Mouse (Mus musculus) hindbrain, embryonic 13.5 days (tissue): ENCODE results near the gene Pum2. TPM values are rescaled to one million over a fixed set of nuclear protein-coding genes. Genes with fewer than 3 reads are reported as not detected.

Source experiments
- ATAC-seq: fragments of 200-750 bp; cut with Nextera tagmentation; 2 replicates; pipeline ENCODE4 v1.8.0; 2017; ENCODE audit warnings: moderate TSS enrichment; ENCODE audit not compliant: low FRiP score
- H3K27ac ChIP-seq: fragments of 300-500 bp; sonication (generic); 2 replicates; pipeline ENCODE4 v1.5.1; 2015; ENCODE audit warnings: inconsistent platforms, mild to moderate bottlenecking, moderate library complexity
- H3K27me3 ChIP-seq: fragments of 300-500 bp; sonication (generic); 2 replicates; pipeline ENCODE4 v1.6.1; 2015; ENCODE audit warnings: mild to moderate bottlenecking, inconsistent platforms
- H3K36me3 ChIP-seq: fragments of 300-500 bp; sonication (generic); 2 replicates; pipeline ENCODE4 v1.6.1; 2015; ENCODE audit warnings: mild to moderate bottlenecking, inconsistent platforms
- H3K4me1 ChIP-seq: fragments of 300-500 bp; sonication (generic); replicated peaks from 2 replicates; pipeline ENCODE4 v1.6.1; 2015; ENCODE audit warnings: inconsistent platforms
- H3K4me2 ChIP-seq: fragments of 300-500 bp; sonication (generic); 2 replicates; pipeline ENCODE4 v1.6.1; 2015; ENCODE audit warnings: inconsistent platforms, mild to moderate bottlenecking, moderate library complexity
- H3K4me3 ChIP-seq: fragments of 300-500 bp; sonication (generic); 2 replicates; pipeline ENCODE4 v1.5.1; 2015; ENCODE audit warnings: mild to moderate bottlenecking, inconsistent platforms
- H3K9ac ChIP-seq: fragments of 300-500 bp; sonication (generic); 2 replicates; pipeline ENCODE4 v1.6.1; 2015; ENCODE audit warnings: mild to moderate bottlenecking, inconsistent platforms
- H3K9me3 ChIP-seq: fragments of 300-500 bp; sonication (generic); 2 replicates; pipeline ENCODE4 v1.6.1; 2016; ENCODE audit warnings: inconsistent platforms
- WGBS: fragments of 180-500 bp; shearing (Covaris S2); methylation state at CpG from one replicate; pipeline ENCODE4 v1.1.7; 2015; 5-methylcytosine and 5-hydroxymethylcytosine counted together
- polyA plus RNA-seq: library from polyadenylated mRNA; unstranded; fragments of >200 nt; fragmentation: Nextera tagmentation; extraction: Ambion mirVana; gene quantifications from 2 replicates; pipeline ENCODE4 v1.2.1, GENCODE M21; 2015

The Pum2 gene
- polyA plus RNA-seq, 1 experiment from 2014 or later: 52.5 TPM

DNA sequence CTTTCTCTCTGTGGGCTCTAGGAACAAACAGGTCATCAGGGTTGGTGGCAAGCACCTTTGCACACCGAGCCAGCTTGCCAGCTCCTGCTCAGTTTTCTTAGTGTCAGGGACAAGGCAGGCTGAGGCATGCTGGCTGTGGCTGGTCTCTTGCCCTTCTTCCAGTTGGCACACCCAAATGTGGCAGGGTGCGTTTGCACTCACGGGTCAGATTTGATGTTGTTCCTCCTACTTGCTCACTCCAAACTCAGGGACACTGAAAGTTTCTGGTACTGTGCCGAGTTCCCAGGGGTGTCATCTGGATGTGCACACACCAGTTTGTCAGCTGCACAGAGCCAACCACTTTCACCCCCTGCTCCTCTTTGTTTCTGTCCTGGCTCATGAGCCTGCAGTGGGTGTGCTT is 17.3 kb upstream of the Pum2 start:
- Histone ChIP-seq H3K4me1 (no peaks in the 10 kb centered on the region), H3K4me3 (no peak overlapping the region), H3K9ac (no peak overlapping the region), H3K36me3 (no peaks in the 10 kb centered on the region), H3K27me3 (no peaks in the 10 kb centered on the region), H3K4me2 (no peak overlapping the region), H3K9me3 (no peaks in the 10 kb centered on the region), H3K27ac (no peak overlapping the region)
- ATAC-seq: no peak
- 89% methylated on average over 4 of the region's 4 CpGs for WGBS

DNA sequence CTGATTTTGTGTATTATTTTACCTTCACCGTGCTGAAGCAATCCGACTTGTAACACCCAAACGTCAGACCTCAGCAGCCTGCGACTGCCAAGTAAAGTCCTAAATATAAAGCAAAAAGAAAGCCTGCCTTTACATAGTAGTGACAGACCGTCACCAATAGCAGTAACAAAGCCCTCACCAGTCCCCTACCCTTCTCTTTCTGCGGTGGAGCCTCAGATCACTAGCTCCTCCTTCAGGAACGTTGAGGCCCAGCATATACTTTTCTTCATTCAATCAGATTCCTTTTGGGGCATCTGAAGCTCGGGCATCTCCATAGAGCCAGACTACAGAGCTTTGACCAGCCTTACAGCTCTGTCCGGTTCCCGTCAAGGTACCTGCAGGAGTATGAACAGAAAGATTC is 16.8 kb upstream of the Pum2 start:
- Histone ChIP-seq H3K27ac (no peak overlapping the region), H3K9ac (no peak overlapping the region), H3K27me3 (no peaks in the 10 kb centered on the region), H3K9me3 (no peaks in the 10 kb centered on the region), H3K36me3 (no peaks in the 10 kb centered on the region), H3K4me2 (no peak overlapping the region), H3K4me3 (no peak overlapping the region), H3K4me1 (no peaks in the 10 kb centered on the region)
- ATAC-seq: no peak
- WGBS: 68% methylated on average over 10 of the region's 10 CpGs

DNA sequence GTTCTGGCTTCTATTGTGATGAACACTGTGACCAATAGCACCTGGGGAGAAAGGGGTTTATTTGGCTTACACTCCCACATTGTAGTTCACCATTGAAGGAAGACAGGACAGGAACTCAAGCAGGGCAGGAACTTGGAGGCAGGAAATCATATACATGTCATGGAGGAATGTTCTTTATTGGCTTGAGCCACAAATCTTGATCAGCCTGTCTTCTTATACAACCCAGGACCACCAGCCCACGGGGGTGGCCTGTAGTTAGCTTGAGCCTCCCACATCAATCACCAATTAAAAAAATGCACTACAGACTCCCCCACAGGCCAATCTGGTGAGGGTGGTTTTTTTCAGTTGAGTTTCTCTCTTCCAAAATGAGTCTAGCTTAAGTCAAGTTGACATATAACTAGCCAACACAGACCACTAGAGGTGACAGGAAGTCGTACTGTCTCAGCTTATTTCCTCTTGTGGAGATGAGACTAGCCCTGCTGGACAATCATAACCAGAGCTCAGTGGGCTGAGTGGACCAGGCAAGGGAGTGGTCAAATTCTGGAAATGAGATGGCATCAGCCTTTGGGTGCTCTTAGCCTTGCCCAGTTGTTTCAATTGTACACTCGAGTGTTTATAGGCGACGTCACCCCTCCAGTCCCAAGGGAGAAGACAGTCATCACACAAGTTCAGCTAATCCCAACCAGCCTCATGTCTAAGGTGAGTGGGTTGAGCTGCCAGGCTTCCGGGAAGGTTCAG is 16.1 kb upstream of the Pum2 start:
- no peaks in the 10 kb centered on the region for H3K27me3 ChIP-seq
- WGBS: 93% methylated on average over 6 of the region's 6 CpGs
- H3K9ac ChIP-seq: no peak overlapping the region
- H3K9me3 ChIP-seq: no peaks in the 10 kb centered on the region
- H3K4me2 ChIP-seq: no peak overlapping the region
- no peaks in the 10 kb centered on the region for H3K36me3 ChIP-seq
- no peaks in the 10 kb centered on the region for H3K4me1 ChIP-seq
- H3K4me3 ChIP-seq: no peak overlapping the region
- H3K27ac ChIP-seq: no peak overlapping the region
- ATAC-seq: no peak

DNA sequence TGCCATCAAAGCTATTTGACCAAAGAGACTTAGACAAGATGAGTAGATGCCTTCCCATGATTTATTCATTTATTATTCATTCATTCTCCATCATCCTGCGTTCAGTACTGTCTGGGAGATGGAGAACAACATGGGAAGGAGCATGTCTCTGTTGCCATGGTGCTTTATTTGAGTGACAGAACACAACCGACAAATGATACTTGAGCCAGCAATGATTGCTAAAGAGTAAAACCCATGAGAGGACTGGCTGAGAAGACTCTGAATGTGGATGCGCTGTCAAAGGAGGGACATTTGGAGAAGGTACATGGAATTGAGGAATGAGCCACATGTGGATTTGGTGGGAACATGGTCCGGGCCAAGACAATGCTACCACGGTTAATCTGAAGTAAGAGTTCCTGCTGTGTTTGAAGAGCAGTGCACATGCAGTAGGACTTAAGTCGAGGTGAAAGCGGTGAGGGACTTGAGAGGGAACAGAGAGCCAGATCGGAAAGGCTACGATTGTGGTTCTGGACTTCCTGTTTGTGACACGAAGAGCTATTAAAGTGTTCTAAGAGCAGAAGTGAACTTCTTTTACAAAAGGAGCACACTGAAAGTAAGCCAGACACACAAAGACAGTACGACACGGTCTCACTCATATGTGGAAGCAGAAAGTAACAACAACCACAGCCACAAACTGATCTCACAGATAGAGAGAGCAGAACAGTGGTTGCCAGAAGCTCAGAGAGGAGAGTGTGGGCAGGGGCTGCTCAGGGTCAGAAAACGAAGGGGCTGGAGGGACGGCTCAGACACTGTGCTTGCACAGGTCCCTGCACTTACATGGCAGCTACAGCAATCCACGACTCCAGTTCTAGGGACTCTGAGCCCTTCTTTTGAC is 14.3 kb upstream of the Pum2 start:
- 88% methylated on average over 15 of the region's 15 CpGs for WGBS

DNA sequence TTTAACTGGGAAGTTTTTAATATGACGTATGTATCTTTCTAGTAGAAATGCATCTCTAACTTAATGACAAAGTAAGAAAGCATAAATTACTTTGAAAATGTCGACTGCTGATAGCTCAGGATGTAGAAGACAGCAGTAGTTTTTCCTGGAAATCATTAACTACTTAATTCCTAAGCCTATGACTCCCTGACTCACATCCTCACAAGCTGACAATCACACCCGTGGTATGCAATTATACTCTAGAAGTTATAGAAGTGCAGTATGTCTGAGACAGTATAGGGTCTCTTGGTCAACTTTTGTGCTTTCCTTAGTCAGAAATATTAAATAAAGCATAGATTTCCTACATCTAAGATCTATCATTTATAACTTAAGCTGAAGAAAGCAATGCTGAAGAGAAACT is 12.2 kb upstream of the Pum2 start:
- Histone ChIP-seq H3K27ac (no peak overlapping the region), H3K9ac (no peak overlapping the region)

More for the DNA sequence above, 14.3 kb upstream of the Pum2 start:
- no peaks in the 10 kb centered on the region for H3K9me3 ChIP-seq
- ATAC-seq: no peak
- H3K4me2 ChIP-seq: no peak overlapping the region
- no peak overlapping the region for H3K4me3 ChIP-seq
- no peaks in the 10 kb centered on the region for H3K4me1 ChIP-seq
- no peak overlapping the region for H3K9ac ChIP-seq
- no peaks in the 10 kb centered on the region for H3K27me3 ChIP-seq
- H3K27ac ChIP-seq: no peak overlapping the region
- H3K36me3 ChIP-seq: no peaks in the 10 kb centered on the region

DNA sequence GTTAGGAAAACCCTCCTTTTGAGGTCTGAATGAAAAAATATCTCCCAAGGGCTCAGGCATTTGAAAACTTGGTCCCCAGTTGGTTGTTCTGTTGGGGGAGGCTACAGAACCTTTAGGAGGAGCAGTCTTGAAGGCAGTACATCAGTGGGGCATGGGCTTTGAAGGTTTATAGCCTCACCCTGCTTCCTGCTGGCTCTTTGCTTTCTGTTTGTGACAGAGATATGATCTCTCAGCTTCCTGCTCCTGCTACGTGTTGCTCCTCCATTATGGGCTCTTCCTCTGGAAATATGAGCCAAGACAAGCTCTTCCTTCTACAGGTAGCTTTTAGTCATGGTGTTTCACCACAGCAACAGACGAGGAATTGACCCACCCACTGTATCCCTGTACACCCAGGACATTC is 11.8 kb upstream of the Pum2 start:
- Histone ChIP-seq H3K36me3 (no peaks in the 10 kb centered on the region), H3K4me3 (no peak overlapping the region), H3K9ac (no peak overlapping the region), H3K27ac (no peak overlapping the region), H3K4me1 (no peaks in the 10 kb centered on the region), H3K27me3 (no peaks in the 10 kb centered on the region), H3K4me2 (no peak overlapping the region), H3K9me3 (no peaks in the 10 kb centered on the region)
- WGBS: 58% methylated on average over 2 of the region's 2 CpGs
- ATAC-seq: no peak

More for the DNA sequence above, 12.2 kb upstream of the Pum2 start:
- H3K4me3 ChIP-seq: no peak overlapping the region
- H3K36me3 ChIP-seq: no peaks in the 10 kb centered on the region
- no peaks in the 10 kb centered on the region for H3K9me3 ChIP-seq
- H3K4me1 ChIP-seq: no peaks in the 10 kb centered on the region
- ATAC-seq: no peak
- H3K27me3 ChIP-seq: no peaks in the 10 kb centered on the region
- 64% methylated on average over 3 of the region's 3 CpGs for WGBS
- no peak overlapping the region for H3K4me2 ChIP-seq

DNA sequence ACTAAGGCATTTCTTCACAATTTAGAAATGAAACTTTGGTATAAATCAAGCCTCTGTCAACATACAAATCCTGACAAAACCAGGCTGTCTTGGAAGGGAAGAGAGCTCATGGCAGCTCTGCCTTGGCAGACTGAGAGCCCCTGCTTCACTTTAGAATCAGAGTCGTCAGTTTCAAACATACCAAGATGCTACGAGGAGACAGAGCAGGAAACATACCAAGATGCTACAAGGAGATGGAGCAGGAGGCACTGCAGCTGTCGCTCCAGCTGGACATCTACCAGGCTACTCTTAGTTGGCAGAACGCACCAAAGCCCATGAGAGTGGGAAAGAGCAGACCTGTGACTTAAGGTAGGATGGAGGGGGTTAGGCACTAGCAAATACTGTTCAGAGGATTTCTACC is 11.2 kb upstream of the Pum2 start:
- Histone ChIP-seq H3K27me3 (no peaks in the 10 kb centered on the region), H3K4me3 (no peak overlapping the region), H3K9me3 (no peaks in the 10 kb centered on the region), H3K4me2 (no peak overlapping the region), H3K9ac (no peak overlapping the region), H3K4me1 (no peaks in the 10 kb centered on the region), H3K27ac (no peak overlapping the region), H3K36me3 (no peaks in the 10 kb centered on the region)
- WGBS: 84% methylated on average over 4 of the region's 4 CpGs
- ATAC-seq: no peak

DNA sequence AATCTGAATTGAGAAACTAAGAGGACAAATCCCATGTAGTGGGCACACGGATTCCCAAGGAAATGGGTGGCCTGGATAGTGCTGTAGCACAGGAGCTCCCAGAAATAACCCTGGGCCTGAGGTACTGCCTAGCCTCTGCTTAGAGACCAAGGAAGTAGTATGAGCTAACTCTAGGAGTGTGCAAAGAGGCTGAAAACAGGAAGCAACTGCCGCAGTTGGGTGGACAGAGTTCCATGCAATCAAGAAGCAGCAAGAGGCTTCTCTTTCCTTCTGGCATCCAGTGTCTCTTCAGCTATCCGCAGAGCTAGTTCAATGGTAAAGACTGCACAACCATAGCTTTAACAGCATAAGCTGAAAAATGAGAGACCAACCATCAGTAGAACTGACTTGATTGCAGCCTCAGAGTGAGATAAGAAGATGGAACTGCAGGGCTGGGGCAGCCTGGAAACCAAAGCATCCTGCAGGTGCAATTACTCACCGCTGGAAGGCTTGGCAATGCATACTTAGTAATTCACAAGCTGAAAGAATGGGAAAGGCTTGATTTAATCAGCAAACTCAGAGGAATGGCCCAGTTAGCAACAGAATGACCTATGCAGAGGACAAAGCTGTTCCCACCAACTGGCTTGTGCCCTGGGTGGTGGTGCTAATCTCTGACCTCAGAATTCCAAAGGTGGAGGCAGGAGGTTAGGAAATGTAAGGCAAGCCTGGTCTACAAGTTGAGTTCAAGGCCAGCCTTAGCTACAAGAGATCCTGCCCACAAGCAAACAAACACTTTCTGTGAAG is 6.3 kb upstream of the Pum2 start:
- ATAC-seq: no peak
- Histone ChIP-seq H3K27ac (no peak overlapping the region), H3K9ac (no peak overlapping the region), H3K4me3 (no peak overlapping the region), H3K36me3 (no peaks in the 10 kb centered on the region), H3K27me3 (no peaks in the 10 kb centered on the region), H3K4me2 (no peak overlapping the region), H3K4me1 (no peaks in the 10 kb centered on the region), H3K9me3 (no peaks in the 10 kb centered on the region)
- WGBS: 89% methylated on average over 4 of the region's 4 CpGs

DNA sequence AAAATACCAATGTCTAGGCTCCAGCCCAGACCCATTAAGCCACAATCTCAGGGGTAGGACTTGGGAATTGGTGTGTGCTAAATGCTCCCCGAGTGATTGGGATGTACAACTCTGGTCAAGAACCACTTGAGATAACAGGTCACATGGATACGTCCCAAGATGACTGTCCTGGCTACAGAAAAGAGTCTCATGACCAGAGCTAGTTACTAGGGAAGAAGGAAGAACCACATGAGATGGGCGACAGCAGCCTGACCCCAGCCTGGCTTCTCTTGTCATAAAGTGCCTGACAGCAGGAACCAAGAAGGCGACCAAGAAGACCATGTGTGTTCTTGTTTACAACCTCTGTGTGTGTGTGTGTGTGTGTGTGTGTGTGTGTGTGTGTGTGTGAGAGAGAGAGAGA is 4.5 kb upstream of the Pum2 start:
- ATAC-seq: no peak
- Histone ChIP-seq H3K27me3 (no peaks in the 10 kb centered on the region), H3K4me3 (no peak overlapping the region), H3K27ac (no peak overlapping the region), H3K36me3 (no peaks in the 10 kb centered on the region), H3K4me2 (no peak overlapping the region), H3K4me1 (peaks cover 6% of the 10 kb centered on the region), H3K9me3 (no peaks in the 10 kb centered on the region), H3K9ac (no peak overlapping the region)
- 75% methylated on average over 4 of the region's 4 CpGs for WGBS

DNA sequence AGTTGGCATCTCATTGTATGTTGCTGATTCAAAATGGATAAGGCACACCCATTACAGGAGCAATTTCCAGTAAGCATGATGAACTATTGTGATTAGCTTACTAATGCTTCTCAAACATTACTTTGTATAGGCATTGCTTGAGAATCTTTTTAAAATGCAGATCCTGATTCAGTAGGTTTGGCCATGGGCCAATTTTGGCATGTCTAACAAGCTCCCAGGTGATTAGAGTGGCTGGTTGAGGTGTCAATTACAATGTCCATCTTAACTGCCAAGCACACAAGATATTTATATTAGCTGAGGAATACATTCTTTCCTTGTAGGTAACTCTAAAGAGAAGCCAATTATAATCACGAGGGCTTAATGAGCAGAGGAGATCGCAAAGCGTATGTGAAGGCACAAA is 4.1 kb upstream of the Pum2 start:
- Histone ChIP-seq H3K27ac (no peak overlapping the region), H3K9ac (no peak overlapping the region), H3K36me3 (no peaks in the 10 kb centered on the region), H3K9me3 (no peaks in the 10 kb centered on the region), H3K4me1 (peaks cover 6% of the 10 kb centered on the region), H3K27me3 (no peaks in the 10 kb centered on the region), H3K4me2 (no peak overlapping the region), H3K4me3 (no peak overlapping the region)
- 79% methylated on average over 3 of the region's 3 CpGs for WGBS
- ATAC-seq: no peak

DNA sequence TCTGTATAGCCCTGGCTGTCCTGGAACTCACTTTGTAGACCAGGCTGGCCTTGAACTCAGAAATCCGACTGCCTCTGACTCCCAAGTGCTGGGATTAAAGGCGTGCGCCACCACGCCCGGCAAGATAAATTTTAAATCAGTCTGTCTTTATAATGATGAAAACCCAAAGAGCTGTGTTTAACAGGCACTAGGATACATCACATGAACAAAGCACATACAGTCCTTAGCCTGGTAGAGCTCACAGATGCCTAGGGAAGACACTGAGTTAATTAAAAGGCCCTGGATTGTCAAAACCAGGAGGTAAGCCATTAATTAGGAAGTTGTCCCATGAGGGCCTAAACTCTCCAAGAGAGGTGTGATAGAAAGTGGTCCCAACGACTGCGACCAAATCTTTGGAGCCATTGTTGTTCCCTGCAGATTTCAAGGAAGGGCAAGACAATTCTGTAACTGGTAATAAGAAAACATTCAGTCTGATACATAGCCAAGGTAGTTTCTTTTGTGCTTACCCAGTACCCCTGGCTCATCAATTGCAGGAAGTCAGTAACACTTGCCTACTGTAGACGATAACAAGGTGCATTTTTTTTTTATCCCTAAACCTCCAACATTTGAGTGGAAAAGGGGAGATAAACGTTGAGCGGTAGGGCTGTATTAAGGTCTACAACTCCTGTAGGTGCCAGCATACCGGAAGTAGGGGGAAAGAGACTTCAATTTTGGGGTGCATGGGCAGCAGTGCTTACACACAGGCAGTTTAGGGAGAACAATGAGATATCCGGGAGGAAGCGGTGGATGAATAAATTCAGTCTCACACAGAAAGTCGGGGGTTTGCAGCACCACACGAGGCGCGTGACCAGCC is 587 bp upstream of the Pum2 start:
- H3K4me2 ChIP-seq: peak overlapping the region; percentile 62
- H3K9me3 ChIP-seq: no peaks in the 10 kb centered on the region
- peak overlapping the region; percentile 99 for H3K27ac ChIP-seq
- 38% methylated on average over 17 of the region's 17 CpGs for WGBS
- peak overlapping the region; percentile 90 for H3K4me3 ChIP-seq
- peak overlapping the region; percentile 96 for H3K9ac ChIP-seq
- H3K27me3 ChIP-seq: no peaks in the 10 kb centered on the region
- peaks cover 25% of the 10 kb centered on the region for H3K4me1 ChIP-seq
- H3K36me3 ChIP-seq: no peaks in the 10 kb centered on the region
- peak; percentile 74 for ATAC-seq
